Mouse (Mus musculus) right cerebral cortex, adult 2 months (tissue): ENCODE measurements around the gene Prkcq.

Experiments used
- DNase-seq, 2 experiments: peaks; one replicate each; pipeline ENCODE4 v3.0.0; 2021 to 2022; ENCODE audit warnings: low spot score in 2 of 2

Gene Prkcq

GRCm38 (mm10) chr2:11219262-11219661, 47.4 kb downstream of the Prkcq start:
- no peak for DNase-seq

DNA sequence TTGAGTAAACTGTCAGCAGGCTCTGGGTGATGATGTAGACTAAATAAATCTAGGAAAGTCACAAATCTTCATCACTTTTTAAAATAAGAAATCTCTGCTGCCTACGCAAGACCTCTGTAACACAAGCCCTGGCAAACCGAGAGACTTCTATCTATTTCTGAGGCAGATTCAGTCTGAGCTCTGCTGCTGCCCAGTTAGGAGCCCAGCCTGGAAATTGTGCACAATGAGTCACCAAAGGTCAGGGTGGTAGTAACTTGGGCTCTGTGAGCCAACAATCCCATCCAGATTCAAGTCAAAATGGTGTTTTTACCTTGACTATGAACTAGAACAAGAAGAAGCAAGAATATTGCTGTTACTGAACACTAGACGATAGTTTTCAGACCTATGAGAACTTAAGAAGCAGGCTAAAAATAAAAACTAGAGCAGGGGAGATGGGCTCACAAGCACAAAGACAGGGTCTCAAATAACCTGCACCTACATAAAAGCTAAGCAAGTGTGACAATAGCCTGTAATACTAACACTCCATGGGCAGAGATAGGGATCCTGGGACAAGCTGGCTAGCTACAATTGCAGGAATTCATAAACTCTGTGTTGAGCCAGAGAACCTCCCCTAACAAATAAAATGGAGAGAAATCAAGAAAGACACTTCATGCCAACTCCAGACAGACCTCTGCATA, 53.0 kb downstream of the Prkcq start:
- DNase-seq: no peak

GRCm38 (mm10) chr2:11225485-11225876, 53.6 kb downstream of the Prkcq start:
- DNase-seq: no peak

DNA sequence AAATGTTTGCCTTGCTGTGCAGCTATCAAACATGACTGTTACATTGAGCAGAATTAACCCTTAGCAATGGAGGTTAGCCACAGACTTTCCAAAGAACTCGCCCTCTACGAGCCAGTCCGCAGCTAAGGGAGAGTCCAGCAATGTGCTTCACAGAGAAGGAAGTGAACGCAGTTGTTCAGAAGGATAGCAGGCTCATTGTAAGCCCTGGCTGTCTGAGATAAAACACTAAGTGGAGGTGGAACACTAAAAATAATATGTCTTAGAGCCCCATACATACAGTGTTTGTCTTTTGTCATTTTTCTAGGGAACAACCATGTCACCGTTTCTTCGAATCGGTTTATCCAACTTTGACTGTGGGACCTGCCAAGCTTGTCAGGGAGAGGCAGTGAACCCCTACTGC, 54.6 kb downstream of the Prkcq start:
- no peak for DNase-seq

DNA sequence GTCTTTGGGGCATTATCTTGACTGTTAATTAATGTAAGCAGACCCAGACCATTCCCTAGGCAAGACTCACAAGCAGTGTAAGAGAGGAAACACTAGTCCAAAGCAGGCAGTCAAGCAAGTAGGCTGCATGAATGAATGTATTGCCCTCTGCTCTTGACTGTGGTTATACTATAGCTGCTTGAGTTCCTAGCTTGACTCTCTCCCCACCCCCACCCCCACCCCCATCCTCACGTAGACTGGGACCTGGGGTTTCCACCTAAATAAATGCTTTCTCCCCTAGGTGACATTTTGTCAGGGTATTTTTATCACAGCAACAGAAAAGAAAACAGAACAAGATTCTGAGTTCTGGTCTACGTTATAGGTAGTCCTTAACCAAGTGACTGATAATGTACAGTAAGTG, 57.2 kb downstream of the Prkcq start:
- DNase-seq: no peak

DNA sequence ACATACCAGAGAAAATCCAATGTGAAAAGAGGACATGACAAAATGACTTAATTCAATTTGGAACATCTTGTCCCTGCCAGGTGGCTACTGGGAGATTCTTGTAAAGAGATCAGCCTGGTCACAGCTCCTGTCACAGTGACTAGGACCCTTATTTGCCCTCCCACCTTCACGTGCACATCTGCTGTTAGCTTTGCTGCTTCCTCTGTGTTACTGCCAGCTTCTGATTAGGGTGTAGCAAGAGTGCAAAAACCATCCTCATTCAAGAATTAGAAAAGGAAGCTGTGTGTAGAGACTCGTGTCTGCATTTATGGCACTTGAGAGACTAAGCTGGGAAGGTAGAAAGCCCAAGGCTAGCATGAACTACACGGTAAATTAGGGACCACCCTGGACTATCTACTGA, 59.2 kb downstream of the Prkcq start:
- no peak for DNase-seq

GRCm38 (mm10) chr2:11231988-11232387, 60.1 kb downstream of the Prkcq start:
- no peak for DNase-seq

DNA sequence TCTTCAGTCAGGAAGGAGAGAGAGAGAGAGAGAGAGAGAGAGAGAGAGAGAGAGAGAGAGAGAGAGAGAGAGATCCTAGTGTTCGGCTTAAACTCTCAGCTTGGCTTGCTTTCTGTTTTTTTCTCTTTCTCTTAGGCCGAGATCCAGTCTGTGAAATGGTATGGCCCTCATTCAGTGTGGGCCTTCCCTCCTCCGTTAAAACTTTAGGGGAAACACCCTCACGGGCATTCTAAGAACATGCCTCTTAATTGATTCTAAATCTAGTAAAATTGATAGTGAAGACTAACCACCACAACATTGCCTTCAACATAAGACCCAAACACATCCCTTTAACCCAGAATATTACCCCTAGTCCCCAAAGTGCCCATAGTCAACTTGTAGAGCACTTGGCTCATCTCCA, 66.3 kb downstream of the Prkcq start:
- no peak for DNase-seq

DNA sequence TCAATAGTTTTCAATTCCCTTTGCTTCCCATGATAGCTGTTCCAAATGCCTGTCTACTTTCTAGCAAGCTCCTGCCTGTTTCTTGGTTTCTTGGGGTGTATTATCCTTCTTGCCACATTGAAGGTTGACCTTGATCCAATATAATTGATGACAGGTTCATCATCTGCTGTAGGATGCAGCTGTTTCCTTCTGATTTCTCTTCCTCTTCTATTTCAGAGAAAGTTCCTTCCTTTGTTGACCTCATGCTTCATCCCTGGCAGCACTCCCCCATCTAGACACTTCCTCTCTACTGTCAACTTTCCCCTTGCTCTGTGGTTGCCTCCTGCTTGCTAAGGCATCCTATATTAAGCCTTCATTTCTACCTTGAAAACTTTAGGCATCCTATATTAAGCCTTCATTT, 67.6 kb downstream of the Prkcq start:
- DNase-seq: no peak

- DNase-seq: no peak
Measured at GRCm38 (mm10) chr2:11245926-11246325, 74.0 kb downstream of the Prkcq start.

- DNase-seq: peak; percentile 24 to 33
Measured at GRCm38 (mm10) chr2:11253945-11254344, 82.0 kb downstream of the Prkcq start.

DNA sequence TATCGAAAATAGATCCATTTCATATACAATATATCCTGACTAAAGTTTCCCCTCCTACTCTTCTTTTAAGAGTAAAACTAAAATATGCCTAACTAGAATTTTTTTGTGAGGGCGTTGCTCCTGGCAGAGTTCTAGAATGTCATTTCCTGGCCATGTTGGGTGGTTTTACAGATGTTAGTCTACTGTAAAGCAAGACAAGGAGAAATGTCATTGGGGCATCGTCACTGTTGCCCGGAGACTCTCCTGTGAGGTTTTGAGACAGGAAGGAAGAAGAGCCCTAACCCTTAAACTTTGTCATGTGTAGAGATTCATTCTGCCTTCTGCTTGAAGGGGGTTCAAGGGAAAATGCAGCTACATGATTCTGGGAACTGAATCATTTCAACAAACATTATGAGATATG, 82.5 kb downstream of the Prkcq start:
- no peak for DNase-seq

DNA sequence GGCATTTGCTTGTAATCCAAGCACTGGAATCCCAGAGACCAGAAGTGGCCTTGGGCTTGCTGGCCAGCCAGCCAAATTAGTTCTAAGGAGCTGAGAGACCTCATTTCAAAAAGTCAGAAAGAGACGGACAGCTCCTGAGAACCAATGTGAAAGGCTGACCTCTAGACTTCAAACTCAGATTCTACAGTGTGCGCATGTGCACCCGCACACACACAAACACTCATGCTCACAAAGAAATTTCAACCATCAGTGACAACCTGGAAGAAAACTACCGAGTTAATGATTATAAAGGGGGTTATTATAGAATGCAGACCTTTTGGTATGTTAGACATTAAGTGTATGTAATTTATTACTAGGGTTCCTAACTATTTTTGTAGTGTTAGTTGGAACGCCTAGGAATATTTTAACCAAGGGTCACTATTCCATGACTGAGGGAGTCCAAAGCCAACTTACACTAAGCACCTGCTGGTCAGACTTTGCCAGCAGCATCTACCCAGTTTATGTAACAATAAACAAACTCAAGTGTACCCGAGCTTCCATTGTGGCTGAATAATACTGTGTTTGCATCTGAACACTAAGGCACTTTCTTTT, 85.4 kb downstream of the Prkcq start:
- DNase-seq: no peak

GRCm38 (mm10) chr2:11258181-11258580, 86.3 kb downstream of the Prkcq start:
- no peak for DNase-seq

GRCm38 (mm10) chr2:11259361-11259760, 87.5 kb downstream of the Prkcq start:
- no peak for DNase-seq

- DNase-seq: no peak
Measured at GRCm38 (mm10) chr2:11264836-11265235, 92.9 kb downstream of the Prkcq start.

- no peak for DNase-seq
Measured at GRCm38 (mm10) chr2:11265455-11265854, 93.5 kb downstream of the Prkcq start.

- no peak for DNase-seq
Measured at GRCm38 (mm10) chr2:11266294-11266693, 94.4 kb downstream of the Prkcq start.

DNA sequence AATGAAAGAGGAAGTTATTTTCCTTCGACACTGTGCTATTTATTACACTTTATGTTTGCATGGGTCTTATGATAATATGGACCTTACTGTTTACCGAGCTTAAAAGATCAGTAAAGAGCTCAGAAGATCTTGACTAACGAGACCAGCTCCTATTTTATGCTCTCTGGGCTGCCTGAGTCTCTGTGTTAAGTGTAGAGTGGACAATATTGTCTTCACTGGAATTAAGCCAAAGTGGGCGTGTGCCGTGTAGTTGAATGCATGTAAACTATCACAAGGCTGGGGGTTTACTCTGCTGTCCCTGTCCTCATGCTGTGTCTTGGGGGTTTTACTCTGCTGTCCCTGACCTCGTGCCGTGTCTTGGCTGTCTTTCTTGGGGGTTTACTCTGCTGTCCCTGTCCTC, 107.1 kb downstream of the Prkcq start:
- no peak for DNase-seq

- DNase-seq: no peak
Measured at GRCm38 (mm10) chr2:11280247-11280646, 108.3 kb downstream of the Prkcq start.

DNA sequence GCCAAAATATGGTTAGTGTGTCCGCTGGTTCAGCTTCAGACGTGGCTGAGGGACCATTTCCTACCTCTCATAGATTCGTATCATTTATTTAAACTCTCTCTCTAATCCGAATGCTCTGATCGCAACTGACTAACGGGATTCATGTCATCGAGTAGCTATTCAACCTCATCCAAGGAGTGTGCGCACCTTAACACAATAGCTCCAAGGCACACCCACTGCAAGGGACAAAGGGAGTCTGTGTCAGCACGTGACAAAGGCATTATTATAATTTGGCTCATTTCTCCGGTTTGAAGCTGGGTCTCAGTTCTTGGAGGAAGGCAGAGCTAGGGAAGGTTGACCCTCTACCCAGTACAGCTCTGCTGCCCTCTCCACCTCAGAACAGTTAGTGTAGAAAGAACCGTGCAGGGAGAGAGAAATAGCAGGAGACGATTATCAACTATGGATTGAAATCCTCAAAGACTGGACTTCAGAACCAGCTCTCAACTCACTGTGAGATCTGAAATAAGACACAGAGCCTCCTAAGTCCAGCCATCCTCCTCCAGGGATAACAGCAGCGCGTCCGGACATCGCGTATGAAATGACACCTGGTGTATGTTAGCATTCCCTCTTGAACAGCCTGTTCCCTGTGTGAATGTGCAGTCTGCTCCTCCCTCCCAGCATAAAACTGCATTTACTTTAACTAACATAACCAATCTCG, 116.1 kb downstream of the Prkcq start:
- peak in 1 of 2 experiments; percentile 4 for DNase-seq

DNA sequence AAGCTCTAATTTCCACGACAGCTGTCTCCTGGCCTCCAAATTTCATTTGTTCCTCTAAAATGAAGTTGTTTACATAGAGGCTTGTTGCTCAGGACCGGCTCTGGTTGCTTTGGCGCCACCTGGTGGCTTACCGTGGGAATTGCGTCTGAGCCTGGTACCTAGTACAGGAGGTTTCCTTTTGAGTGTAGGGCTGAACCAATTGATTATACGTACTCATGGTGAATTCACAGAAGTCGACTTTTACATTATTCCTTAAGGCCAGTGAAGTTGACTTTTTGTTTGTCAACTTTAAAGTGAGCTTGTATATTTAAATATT, 116.6 kb downstream of the Prkcq start:
- DNase-seq: peak; percentile 93 to 94

DNA sequence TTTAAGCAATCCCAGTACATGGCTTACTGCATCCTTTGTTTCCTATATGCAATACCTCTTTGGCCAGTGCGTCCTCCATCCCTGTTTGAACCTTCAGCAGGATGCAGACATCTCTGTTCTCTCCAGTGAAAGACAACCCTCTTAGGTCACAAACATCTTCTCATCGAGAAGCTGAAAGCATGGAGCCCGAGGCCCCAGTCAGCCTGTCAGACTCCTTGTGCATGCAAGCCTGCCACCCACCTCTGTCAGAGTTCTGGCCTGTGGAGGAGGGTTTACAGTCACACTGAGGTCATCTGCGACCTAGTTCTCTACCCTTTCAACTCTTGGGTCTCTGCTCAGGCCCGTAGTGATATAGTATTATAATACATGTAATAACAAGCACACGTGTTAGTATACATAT, 119.0 kb downstream of the Prkcq start:
- DNase-seq: no peak
